Mouse (Mus musculus): Measurements from ENCODE around the gene Cutc.

The Cutc gene

GRCm38 (mm10) chr19:43753226-43753835, 535 bp downstream of the Cutc start:
- DNase-seq (ENCODE audit: low read depth in 2 of 2, low spot score in 2 of 2) = peak; percentile 86 to 91

- no peak for DNase-seq (ENCODE audit: low read depth in 2 of 2, low spot score in 2 of 2)
These were observed 1.4 kb downstream of the Cutc start for GRCm38 (mm10) chr19:43754237-43754636.

GRCm38 (mm10) chr19:43754872-43755271, 2.1 kb downstream of the Cutc start:
- DNase-seq (ENCODE audit: low read depth in 2 of 2, low spot score in 2 of 2) = no peak

GRCm38 (mm10) chr19:43760504-43760903, 7.7 kb downstream of the Cutc start:
- DNase-seq (ENCODE audit: low read depth in 2 of 2, low spot score in 2 of 2) = peak; percentile 64 to 74

- no peak for DNase-seq (ENCODE audit: low read depth in 2 of 2, low spot score in 2 of 2)
These were observed 8.9 kb downstream of the Cutc start for GRCm38 (mm10) chr19:43761543-43762256.

GRCm38 (mm10) chr19:43762410-43762809, 9.6 kb downstream of the Cutc start:
- DNase-seq (ENCODE audit: low read depth in 2 of 2, low spot score in 2 of 2) = no peak

- no peak for DNase-seq (ENCODE audit: low read depth in 2 of 2, low spot score in 2 of 2)
These were observed 13.7 kb downstream of the Cutc start for GRCm38 (mm10) chr19:43766451-43766850.

- no peak for DNase-seq (ENCODE audit: low read depth in 2 of 2, low spot score in 2 of 2)
These were observed 14.9 kb downstream of the Cutc start for GRCm38 (mm10) chr19:43767549-43768322.

- no peak for DNase-seq (ENCODE audit: low read depth in 2 of 2, low spot score in 2 of 2)
These were observed 16.7 kb downstream of the Cutc start for GRCm38 (mm10) chr19:43769366-43769960.

- DNase-seq (ENCODE audit: low read depth in 2 of 2, low spot score in 2 of 2) = no peak
These were observed 17.8 kb downstream of the Cutc start for GRCm38 (mm10) chr19:43770584-43770983.

GRCm38 (mm10) chr19:43771499-43771969, 18.7 kb downstream of the Cutc start:
- DNase-seq (ENCODE audit: low read depth in 2 of 2, low spot score in 2 of 2) = no peak

- DNase-seq (ENCODE audit: low read depth in 2 of 2, low spot score in 2 of 2) = no peak
These were observed 19.5 kb downstream of the Cutc start for GRCm38 (mm10) chr19:43772311-43772710.

- no peak for DNase-seq (ENCODE audit: low read depth in 2 of 2, low spot score in 2 of 2)
These were observed 22.6 kb downstream of the Cutc start for GRCm38 (mm10) chr19:43775433-43775832.

GRCm38 (mm10) chr19:43776561-43776960, 23.8 kb downstream of the Cutc start:
- no peak for DNase-seq (ENCODE audit: low read depth in 2 of 2, low spot score in 2 of 2)

GRCm38 (mm10) chr19:43777308-43777707, 24.5 kb downstream of the Cutc start:
- DNase-seq (ENCODE audit: low read depth in 2 of 2, low spot score in 2 of 2) = no peak

- no peak for DNase-seq (ENCODE audit: low read depth in 2 of 2, low spot score in 2 of 2)
These were observed 27.6 kb downstream of the Cutc start for GRCm38 (mm10) chr19:43780391-43780790.

- DNase-seq (ENCODE audit: low read depth in 2 of 2, low spot score in 2 of 2) = no peak
These were observed 29.2 kb downstream of the Cutc start, which contains the start of gene Abcc2 for GRCm38 (mm10) chr19:43781980-43782379. Abcc2 (plus strand) TSS chr19:43782192.

GRCm38 (mm10) chr19:43784761-43785160, 32.0 kb downstream of the Cutc start:
- no peak for DNase-seq (ENCODE audit: low read depth in 2 of 2, low spot score in 2 of 2)

- no peak for DNase-seq (ENCODE audit: low read depth in 2 of 2, low spot score in 2 of 2)
These were observed 33.6 kb downstream of the Cutc start for GRCm38 (mm10) chr19:43786249-43787026.

GRCm38 (mm10) chr19:43789817-43790216, 37.0 kb downstream of the Cutc start:
- no peak for DNase-seq (ENCODE audit: low read depth in 2 of 2, low spot score in 2 of 2)

- DNase-seq (ENCODE audit: low read depth in 2 of 2, low spot score in 2 of 2) = no peak
These were observed 39.7 kb downstream of the Cutc start for GRCm38 (mm10) chr19:43792537-43792936.
